Mouse (Mus musculus) heart, embryonic 14.5 days (tissue): ENCODE measurements at regions not wholly inside any gene's neighbourhood (a gene's known extent, or its start where the extent isn't known, plus 50 kb on each side); places are given as distances from the start of the nearest gene placed in this dataset.

Source experiments
- ATAC-seq: fragments of 200-750 bp; cut with Nextera tagmentation; 2 replicates; pipeline ENCODE4 v1.8.0; 2017; ENCODE audit warnings: low read depth, moderate TSS enrichment; ENCODE audit not compliant: insufficient number of reproducible peaks, insufficient read depth, low FRiP score
- H3K27ac ChIP-seq, 2 experiments: fragments of 200-500 bp in 1 of 2; fragments of 300-500 bp in 1 of 2; sonication (generic) in 1 of 2; replicated peaks in 1 of 2; 2 replicates each; pipeline ENCODE4 v1.5.1; 2012 to 2014; ENCODE audit warnings: low read depth in 2 of 2, low read length in 2 of 2, control low read depth in 1 of 2, mild to moderate bottlenecking in 1 of 2, mixed read lengths in 1 of 2; ENCODE audit not compliant: control insufficient read depth in 1 of 2, insufficient read depth in 1 of 2
- H3K27me3 ChIP-seq: fragments of 300-500 bp; sonication (generic); 2 replicates; pipeline ENCODE4 v1.6.1; 2014; ENCODE audit warnings: mild to moderate bottlenecking, low read length, control low read depth; ENCODE audit not compliant: control insufficient read depth, insufficient read depth
- H3K36me3 ChIP-seq: fragments of 300-500 bp; sonication (generic); 2 replicates; pipeline ENCODE4 v1.6.1; 2014; ENCODE audit warnings: mild to moderate bottlenecking, control low read depth, low read length, mixed read lengths; ENCODE audit not compliant: control insufficient read depth, insufficient read depth
- H3K4me1 ChIP-seq, 2 experiments: fragments of 200-500 bp in 1 of 2; fragments of 300-500 bp in 1 of 2; sonication (generic) in 1 of 2; 2 replicates each; pipeline ENCODE4 v1.6.1; 2012 to 2014; ENCODE audit warnings: low read length in 2 of 2, control low read depth in 1 of 2, mixed read lengths in 1 of 2; ENCODE audit not compliant: control insufficient read depth in 2 of 2, insufficient read depth in 2 of 2
- H3K4me2 ChIP-seq: fragments of 300-500 bp; sonication (generic); 2 replicates; pipeline ENCODE4 v1.6.1; 2014; ENCODE audit warnings: mild to moderate bottlenecking, low read length
- H3K4me3 ChIP-seq, 2 experiments: fragments of 200-500 bp in 1 of 2; fragments of 300-500 bp in 1 of 2; sonication (generic) in 1 of 2; 2 replicates each; pipeline ENCODE4 v1.5.1; 2012 to 2014; ENCODE audit warnings: low read length in 2 of 2, mild to moderate bottlenecking in 2 of 2, control low read depth in 1 of 2, low read depth in 1 of 2, moderate library complexity in 1 of 2; ENCODE audit not compliant: control insufficient read depth in 1 of 2, insufficient read depth in 1 of 2
- H3K9ac ChIP-seq: fragments of 300-500 bp; sonication (generic); 2 replicates; pipeline ENCODE4 v1.6.1; 2014; ENCODE audit warnings: mild to moderate bottlenecking, low read length
- H3K9me3 ChIP-seq: fragments of 300-500 bp; sonication (generic); 2 replicates; pipeline ENCODE4 v1.6.1; 2016; ENCODE audit warnings: low read length, control low read depth; ENCODE audit not compliant: control insufficient read depth
- whole genome bisulfite sequencing: fragments of 180-500 bp; shearing (Covaris S2); extraction: QIAGEN DNeasy Blood & Tissue Kit; methylation state at CpG from one replicate; pipeline ENCODE4 v1.1.7; 2014; 5-methylcytosine and 5-hydroxymethylcytosine counted together

- ATAC-seq: no peak
- WGBS: 66% methylated on average over 6 of the region's 6 CpGs
Measured at GRCm38 (mm10) chr6:117622446-117622845, 218.5 kb upstream of the Zfp637 start.

DNA sequence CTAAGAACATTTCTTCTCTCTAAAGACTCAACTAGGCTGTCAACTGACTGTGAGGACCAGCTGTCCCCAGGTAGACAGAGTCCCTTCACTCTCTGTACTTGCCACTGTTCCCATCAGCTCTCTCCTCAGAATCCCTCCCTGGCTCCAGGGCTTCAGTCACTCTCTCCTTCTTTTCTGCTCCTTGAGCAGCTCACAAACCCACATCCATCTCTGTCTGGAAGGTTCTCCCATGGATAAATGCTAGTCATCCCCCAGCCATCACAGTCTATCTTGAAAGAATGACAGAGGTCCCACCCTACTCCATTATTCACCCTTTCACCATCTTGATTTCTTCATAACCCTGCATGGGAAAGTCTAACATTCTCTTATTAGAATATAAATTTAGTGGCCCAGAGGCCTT is 218.0 kb upstream of the Zfp637 start:
- Histone ChIP-seq H3K9ac (no peak overlapping the region), H3K9me3 (no peaks in the 10 kb centered on the region), H3K4me2 (no peak overlapping the region), H3K27me3 (peaks cover 36% of the 10 kb centered on the region), H3K4me3 (no peak overlapping the region), H3K36me3 (no peaks in the 10 kb centered on the region), H3K4me1 (peaks cover 0 to 2% of the 10 kb centered on the region in 2 experiments; a peak in 1 of 4 replicates), H3K27ac (no peak overlapping the region)
- ATAC-seq: no peak

More at GRCm38 (mm10) chr6:117622446-117622845, 218.5 kb upstream of the Zfp637 start:
- Histone ChIP-seq H3K4me3 (no peak overlapping the region), H3K4me1 (peaks cover 3 to 4% of the 10 kb centered on the region in 2 experiments), H3K4me2 (no peak overlapping the region), H3K27me3 (peaks cover 41% of the 10 kb centered on the region), H3K9ac (no peak overlapping the region), H3K27ac (no peak overlapping the region), H3K9me3 (no peaks in the 10 kb centered on the region), H3K36me3 (no peaks in the 10 kb centered on the region)

DNA sequence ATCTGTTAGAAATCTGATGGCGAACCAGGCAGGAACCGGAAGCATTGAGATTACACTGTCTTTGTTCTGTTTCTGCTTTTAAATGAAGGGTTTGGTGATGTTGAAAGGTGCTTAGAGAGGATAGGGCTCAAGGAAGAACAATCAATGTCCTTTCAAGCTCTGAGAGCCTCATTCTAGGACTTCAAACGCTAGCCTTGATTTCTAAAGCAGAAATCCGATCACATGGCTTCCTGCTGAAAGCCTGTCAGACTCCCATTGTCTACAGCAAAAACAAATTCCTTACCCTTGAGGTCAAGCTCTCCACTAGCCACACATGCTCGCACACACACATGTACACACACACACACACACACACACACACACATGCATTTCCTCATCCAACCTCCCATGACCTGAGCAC is 215.3 kb upstream of the Zfp637 start:
- Histone ChIP-seq H3K4me3 (no peak overlapping the region), H3K9me3 (no peaks in the 10 kb centered on the region), H3K36me3 (no peaks in the 10 kb centered on the region), H3K9ac (no peak overlapping the region), H3K4me2 (no peak overlapping the region), H3K27ac (no peak overlapping the region), H3K27me3 (peaks cover 16% of the 10 kb centered on the region; the same call in 1 of the 2 replicates), H3K4me1 (peaks cover 0 to 2% of the 10 kb centered on the region in 2 experiments; a peak in 1 of 4 replicates)
- 47% methylated on average over 5 of the region's 5 CpGs for WGBS
- ATAC-seq: no peak

DNA sequence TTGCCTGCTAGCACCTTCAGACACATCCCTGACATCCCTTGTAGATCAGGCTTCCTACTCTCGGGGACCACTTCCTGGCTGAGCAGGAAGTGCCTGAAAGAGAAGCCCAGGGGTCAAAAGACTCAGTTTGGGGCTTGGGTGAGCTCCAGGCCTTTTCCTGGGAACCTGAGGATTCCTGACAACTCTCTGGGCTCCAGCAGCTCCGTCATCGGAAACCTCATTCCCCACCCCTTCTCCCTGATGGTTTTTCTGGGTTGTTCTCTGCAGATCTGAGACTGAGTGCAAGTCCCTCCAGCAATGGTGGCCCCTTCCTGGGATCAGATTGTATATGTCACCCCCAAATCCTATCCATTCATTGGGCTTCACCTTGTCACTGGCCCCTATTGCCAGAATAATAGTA is 213.5 kb upstream of the Zfp637 start:
- H3K4me3 ChIP-seq: no peak overlapping the region
- no peak overlapping the region for H3K27ac ChIP-seq
- 74% methylated on average over 3 of the region's 3 CpGs for WGBS
- H3K9ac ChIP-seq: no peak overlapping the region
- peaks cover 6% of the 10 kb centered on the region; the same call in 1 of the 2 replicates for H3K27me3 ChIP-seq
- ATAC-seq: no peak
- H3K4me1 ChIP-seq: peaks cover 0 to 2% of the 10 kb centered on the region in 2 experiments; a peak in 1 of 4 replicates
- 0 out of 2 replicates have a peak, but pooled peaks cover 2% of the 10 kb centered on the region for H3K9me3 ChIP-seq
- no peaks in the 10 kb centered on the region for H3K36me3 ChIP-seq
- no peak overlapping the region for H3K4me2 ChIP-seq

DNA sequence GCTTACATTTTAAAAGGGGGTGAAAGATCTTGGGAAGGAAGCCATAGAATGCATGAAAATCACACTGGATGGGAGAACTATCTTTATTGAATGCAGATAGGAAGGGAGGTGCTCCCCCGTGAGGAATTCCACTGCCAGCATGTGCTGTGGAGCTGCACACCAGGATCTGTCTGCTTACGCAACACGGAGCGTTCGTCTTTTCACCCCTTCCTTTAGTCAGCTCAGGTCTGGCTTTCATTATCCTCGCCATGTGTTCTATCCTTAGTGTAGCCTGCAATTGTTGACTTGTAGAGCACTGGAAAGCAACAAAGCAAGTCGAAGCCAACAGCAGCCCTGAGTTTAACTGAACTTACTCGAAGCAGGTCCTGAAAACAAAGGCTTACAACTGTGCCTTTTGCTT is 194.4 kb upstream of the Zfp637 start:
- Histone ChIP-seq H3K4me1 (peaks cover 0 to 3% of the 10 kb centered on the region in 2 experiments; a peak in 1 of 4 replicates), H3K27me3 (no peaks in the 10 kb centered on the region), H3K4me3 (no peak overlapping the region), H3K4me2 (no peak overlapping the region), H3K27ac (no peak overlapping the region), H3K36me3 (no peaks in the 10 kb centered on the region), H3K9me3 (no peaks in the 10 kb centered on the region), H3K9ac (no peak overlapping the region)
- no peak for ATAC-seq
- WGBS: 54% methylated on average over 8 of the region's 8 CpGs

DNA sequence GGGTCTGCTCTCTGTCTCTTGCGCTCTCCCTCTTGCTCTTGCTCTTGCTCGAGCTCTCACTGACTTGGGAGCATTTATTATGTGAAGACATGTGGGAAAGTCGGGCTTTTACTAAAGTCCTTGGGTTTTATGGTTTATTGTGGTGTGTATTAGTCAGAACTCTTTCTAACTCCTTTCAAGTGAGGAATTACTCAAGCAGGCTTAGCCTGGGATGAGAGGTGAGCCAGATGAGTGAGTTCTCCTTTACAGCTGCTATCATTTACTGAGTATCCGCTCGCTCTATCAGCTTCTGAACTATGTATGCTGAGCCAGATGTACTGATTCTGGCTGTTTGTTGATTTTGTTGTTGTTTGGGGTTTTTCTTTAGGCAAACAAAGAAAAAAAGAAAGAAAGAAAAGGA is 190.4 kb upstream of the Zfp637 start:
- Histone ChIP-seq H3K36me3 (no peaks in the 10 kb centered on the region), H3K9ac (no peak overlapping the region), H3K27me3 (0 out of 2 replicates have a peak, but pooled peaks cover 5% of the 10 kb centered on the region), H3K27ac (no peak overlapping the region), H3K4me1 (peaks cover 0 to 4% of the 10 kb centered on the region in 2 experiments; a peak in 1 of 4 replicates), H3K4me3 (no peak overlapping the region), H3K9me3 (no peaks in the 10 kb centered on the region), H3K4me2 (no peak overlapping the region)
- 81% methylated on average over 5 of the region's 5 CpGs for WGBS
- ATAC-seq: no peak

DNA sequence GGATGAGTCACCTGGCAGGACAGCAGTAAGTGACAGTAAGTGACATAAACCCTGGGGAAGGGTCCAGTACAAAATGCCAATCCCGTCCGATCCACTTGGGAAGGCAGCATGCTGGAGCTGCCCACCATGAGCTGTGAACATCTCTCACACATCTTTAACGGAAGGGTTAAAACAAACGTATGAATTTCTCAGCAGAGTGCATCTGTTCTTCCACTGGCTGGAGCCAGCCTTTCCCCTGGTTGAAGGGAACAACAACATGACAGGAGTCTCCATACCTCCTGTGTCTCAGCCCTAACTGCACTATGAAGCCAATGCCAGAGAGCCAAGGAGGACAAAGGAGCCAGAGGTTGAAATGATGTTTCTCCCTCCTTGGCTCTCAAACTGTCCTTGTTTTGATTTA is 189.4 kb upstream of the Zfp637 start:
- no peak overlapping the region for H3K27ac ChIP-seq
- 76% methylated on average over 4 of the region's 4 CpGs for WGBS
- H3K36me3 ChIP-seq: no peaks in the 10 kb centered on the region
- H3K9me3 ChIP-seq: no peaks in the 10 kb centered on the region
- H3K9ac ChIP-seq: no peak overlapping the region
- 0 out of 2 replicates have a peak, but pooled peaks cover 5% of the 10 kb centered on the region for H3K27me3 ChIP-seq
- no peak for ATAC-seq
- H3K4me2 ChIP-seq: no peak overlapping the region
- peaks cover 0 to 4% of the 10 kb centered on the region in 2 experiments; a peak in 1 of 4 replicates for H3K4me1 ChIP-seq
- no peak overlapping the region for H3K4me3 ChIP-seq

DNA sequence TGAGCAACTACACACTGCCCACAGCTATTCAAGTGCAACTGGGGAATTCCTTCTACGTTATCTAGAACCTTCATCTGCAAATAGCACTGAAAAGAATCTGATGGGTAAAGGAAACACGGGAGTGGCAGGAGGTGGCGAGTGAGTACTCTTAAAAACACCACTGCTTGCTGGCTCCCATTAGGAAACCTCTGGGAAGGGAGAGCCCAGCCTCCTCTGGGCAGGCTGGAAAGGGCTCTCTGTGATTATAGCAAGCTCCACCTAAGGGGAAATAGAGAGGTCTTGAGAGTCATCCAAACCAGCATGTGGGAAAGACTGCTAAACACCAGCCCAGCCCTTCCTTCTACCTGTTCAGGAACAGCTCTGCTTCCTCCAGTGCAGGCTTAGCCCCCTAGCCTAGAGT is 189.0 kb upstream of the Zfp637 start:
- no peaks in the 10 kb centered on the region for H3K9me3 ChIP-seq
- H3K36me3 ChIP-seq: no peaks in the 10 kb centered on the region
- H3K27ac ChIP-seq: no peak overlapping the region
- H3K4me1 ChIP-seq: peaks cover 0 to 2% of the 10 kb centered on the region in 2 experiments; a peak in 1 of 4 replicates
- no peak overlapping the region for H3K9ac ChIP-seq
- no peak overlapping the region for H3K4me2 ChIP-seq
- no peak for ATAC-seq
- 26% methylated on average over 3 of the region's 3 CpGs for WGBS
- no peak overlapping the region for H3K4me3 ChIP-seq
- H3K27me3 ChIP-seq: 0 out of 2 replicates have a peak, but pooled peaks cover 5% of the 10 kb centered on the region
